Comparison of ENCODE assay signal across 21 mouse cellular contexts in the genomic region with DNA sequence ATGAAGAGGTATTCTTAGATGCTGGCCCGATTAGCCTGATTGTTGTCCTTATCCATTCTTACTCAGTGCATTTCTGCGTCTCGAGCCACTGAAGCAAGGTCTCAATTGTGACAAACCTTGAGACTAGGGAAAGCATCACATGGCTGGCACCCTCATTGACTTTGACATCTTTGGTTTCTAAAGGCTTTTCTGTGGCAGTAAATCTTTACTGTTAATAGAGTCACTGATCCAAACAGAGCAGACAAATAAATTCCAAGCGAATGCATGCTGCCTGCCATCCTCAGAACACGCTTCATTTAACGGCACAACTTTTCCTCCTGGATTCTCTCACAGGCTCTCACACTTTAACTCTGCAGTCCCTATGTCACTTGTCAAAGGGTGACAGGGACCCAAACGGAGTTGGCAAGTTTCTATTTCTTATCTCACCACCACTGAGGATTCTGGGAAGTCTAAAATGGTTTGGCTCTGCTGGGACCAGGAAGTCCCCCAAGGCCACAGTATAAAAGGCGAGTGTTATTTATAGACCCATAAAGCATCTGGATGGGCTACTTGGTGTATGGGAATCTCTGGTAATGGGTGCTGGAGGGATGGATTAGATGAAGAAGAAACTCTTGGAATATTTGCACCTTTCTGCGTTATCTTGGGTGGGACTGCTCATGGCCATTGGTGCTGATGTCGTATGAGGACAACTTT.
DNase-seq lines count a peak whose midpoint lies in the region; ATAC-seq and TF ChIP-seq lines count a peak whose summit lies in the region.
"Had no signal": no experiment of that assay in that cellular context is flagged by ENCODE, and none has a peak within 500 bp of the region (broad histone marks: within the 10 kb centered on the region; RNA-seq: fewer than 3 reads in every experiment).

No protein-coding gene starts in this region.

- no peak overlapping the region for H3K4me2 ChIP-seq in forebrain, embryonic 14.5 days (ENCODE audit: low read length)
- H3K4me2 ChIP-seq in kidney, embryonic 15.5 days: no peak overlapping the region
- H3K4me2 ChIP-seq in neural tube, embryonic 15.5 days: no peak overlapping the region
- H3K4me2 ChIP-seq: limb, embryonic 13.5 days; liver, embryonic 13.5 days; midbrain, embryonic 11.5 days had no signal

- ATAC-seq in forebrain, embryonic 14.5 days: peak; percentile 51; the same call in 1 of the 2 replicates
- ATAC-seq in kidney, embryonic 15.5 days (replicated peaks; ENCODE audit: low FRiP score): peak; percentile 71
- peak; percentile 33; the same call in 1 of the 2 replicates for ATAC-seq in neural tube, embryonic 15.5 days (ENCODE audit: low FRiP score)
- ATAC-seq: inflammation-experienced regulatory T-cells, adult 6 months had no signal

- H3K9ac ChIP-seq in forebrain, embryonic 14.5 days (ENCODE audit: low read length): no peak overlapping the region
- H3K9ac ChIP-seq in kidney, embryonic 15.5 days: no peak overlapping the region
- H3K9ac ChIP-seq in neural tube, embryonic 15.5 days (replicated peaks): no peak overlapping the region
- H3K9ac ChIP-seq: limb, embryonic 13.5 days; liver, embryonic 13.5 days had no signal

- no peak overlapping the region for H3K27ac ChIP-seq in forebrain, embryonic 14.5 days (ENCODE audit: low read depth, low read length)
- no peak overlapping the region for H3K27ac ChIP-seq in forebrain, embryonic 10.5 days
- no peak overlapping the region for H3K27ac ChIP-seq in kidney, embryonic 15.5 days
- H3K27ac ChIP-seq in neural tube, embryonic 15.5 days (replicated peaks): no peak overlapping the region
- H3K27ac ChIP-seq: embryonic facial prominence, embryonic 10.5 days; limb, embryonic 13.5 days; liver, embryonic 13.5 days; macrophage had no signal

- H3K36me3 ChIP-seq in forebrain, embryonic 14.5 days (ENCODE audit: control insufficient read depth, insufficient read depth, low read length): no peaks in the 10 kb centered on the region
- H3K36me3 ChIP-seq in forebrain, embryonic 10.5 days (replicated peaks): no peaks in the 10 kb centered on the region
- no peaks in the 10 kb centered on the region for H3K36me3 ChIP-seq in kidney, embryonic 15.5 days
- H3K36me3 ChIP-seq in neural tube, embryonic 15.5 days: no peaks in the 10 kb centered on the region
- H3K36me3 ChIP-seq: embryonic facial prominence, embryonic 10.5 days; limb, embryonic 13.5 days; liver, embryonic 13.5 days had no signal

- no peaks in the 10 kb centered on the region for H3K9me3 ChIP-seq in forebrain, embryonic 14.5 days (replicated peaks; ENCODE audit: control insufficient read depth, low read length)
- H3K9me3 ChIP-seq in forebrain, embryonic 10.5 days: no peaks in the 10 kb centered on the region
- H3K9me3 ChIP-seq in kidney, embryonic 15.5 days (replicated peaks): no peaks in the 10 kb centered on the region
- H3K9me3 ChIP-seq in neural tube, embryonic 15.5 days (replicated peaks): no peaks in the 10 kb centered on the region
- H3K9me3 ChIP-seq: embryonic facial prominence, embryonic 10.5 days; limb, embryonic 13.5 days; liver, embryonic 13.5 days had no signal

- 54% methylated on average over 10 of the region's 10 CpGs for WGBS in forebrain, embryonic 14.5 days
- 83% methylated on average over 10 of the region's 10 CpGs for WGBS in forebrain, embryonic 10.5 days
- WGBS in kidney, embryonic 15.5 days: 50% methylated on average over 10 of the region's 10 CpGs
- 34% methylated on average over 10 of the region's 10 CpGs for WGBS in neural tube, embryonic 15.5 days

- H3K27me3 ChIP-seq in forebrain, embryonic 14.5 days (replicated peaks; ENCODE audit: control insufficient read depth, insufficient read depth, low read length): no peaks in the 10 kb centered on the region
- H3K27me3 ChIP-seq in forebrain, embryonic 10.5 days (ENCODE audit: poor library complexity, severe bottlenecking): no peaks in the 10 kb centered on the region
- H3K27me3 ChIP-seq in kidney, embryonic 15.5 days: no peaks in the 10 kb centered on the region
- H3K27me3 ChIP-seq in neural tube, embryonic 15.5 days (replicated peaks): no peaks in the 10 kb centered on the region
- H3K27me3 ChIP-seq: CH12.LX; limb, embryonic 13.5 days; liver, embryonic 13.5 days had no signal

- TF ChIP-seq CTCF in brain, embryonic 14.5 days (IDR thresholded peaks at IDR 0.05; ENCODE audit: borderline replicate concordance, extremely low read depth, insufficient read depth, insufficient read length): no peak

- DNase-seq in forebrain, embryonic 14.5 days (ENCODE audit: low spot score): peak; percentile 28
- no peak for DNase-seq in forebrain, embryonic 10.5 days (ENCODE audit: extremely low spot score, low spot score)
- DNase-seq in kidney, postnatal 4 days: no peak
- peak; percentile 65 for DNase-seq in brain, embryonic 14.5 days (ENCODE audit: low read depth)
- DNase-seq in gastrocnemius, adult 18-20 months (ENCODE audit: low spot score): no peak
- DNase-seq: adrenal gland, postnatal 25 days; cerebellum, adult 18-20 months; cerebellum, postnatal 36 days; heart, adult 11 months; liver, embryonic 13.5 days; right cerebral cortex, postnatal 25 days; thymus, postnatal 4 days had no signal

- H3K4me3 ChIP-seq in forebrain, embryonic 14.5 days (ENCODE audit: low read depth, low read length): no peak overlapping the region
- H3K4me3 ChIP-seq in forebrain, embryonic 10.5 days: no peak overlapping the region
- H3K4me3 ChIP-seq in kidney, embryonic 15.5 days (replicated peaks): no peak overlapping the region
- no peak overlapping the region for H3K4me3 ChIP-seq in neural tube, embryonic 15.5 days (replicated peaks)
- H3K4me3 ChIP-seq: embryonic facial prominence, embryonic 10.5 days; limb, embryonic 13.5 days; liver, embryonic 13.5 days; myocyte had no signal

- no peak for TF ChIP-seq POLR2A in brain, embryonic 14.5 days (IDR thresholded peaks at IDR 0.05; ENCODE audit: borderline replicate concordance, extremely low read depth, insufficient read depth, insufficient read length, poor library complexity, severe bottlenecking)

- peaks cover 6% of the 10 kb centered on the region; the same call in 1 of the 2 replicates for H3K4me1 ChIP-seq in forebrain, embryonic 14.5 days (ENCODE audit: control insufficient read depth, insufficient read depth, low read length)
- H3K4me1 ChIP-seq in forebrain, embryonic 10.5 days: peaks cover 5% of the 10 kb centered on the region
- H3K4me1 ChIP-seq in kidney, embryonic 15.5 days: peaks cover 7% of the 10 kb centered on the region; the same call in 1 of the 2 replicates
- peaks cover 18% of the 10 kb centered on the region for H3K4me1 ChIP-seq in neural tube, embryonic 15.5 days
- H3K4me1 ChIP-seq: liver, embryonic 13.5 days had no signal

Comparison
In these comparisons a context has a peak if more than half of its experiments do, and no peak if none do; other contexts are left out.
1. DNase-seq: peak in forebrain, embryonic 14.5 days (single experiment) and brain, embryonic 14.5 days (single experiment); none in forebrain, embryonic 10.5 days (single experiment), kidney, postnatal 4 days (0 of 2) and gastrocnemius, adult 18-20 months (single experiment).
2. Peak in every context shown above with its lines, with median percentiles within 50 percentile points of each other: ATAC-seq.